Mouse (Mus musculus): ENCODE results near the gene Cp. TPM values are rescaled to one million over a fixed set of nuclear protein-coding genes. Genes with fewer than 3 reads are reported as not detected.

Cp gene
- 0.65 TPM for polyA plus RNA-seq (2017; shearing (Covaris generic))

DNA sequence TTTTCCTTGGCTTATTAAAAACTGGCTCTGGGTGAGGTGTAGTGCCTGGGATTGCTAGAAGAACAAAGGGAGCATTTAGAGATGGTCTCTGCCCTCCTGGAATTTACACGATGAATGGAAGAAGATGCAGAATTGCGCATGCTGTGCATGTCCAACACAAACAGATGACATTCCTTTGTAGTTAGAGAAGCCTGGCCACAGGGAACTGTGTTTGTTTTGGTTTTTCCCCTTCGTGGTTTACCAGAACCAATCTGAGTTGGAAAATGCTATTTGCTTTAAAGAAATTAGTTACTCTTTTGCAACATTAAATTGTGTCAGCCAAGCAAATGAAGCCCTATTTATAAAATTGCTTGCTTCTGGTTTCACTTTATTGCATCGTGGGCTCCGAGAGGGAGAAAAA is at the start of gene Cp:
Gene Cp, plus strand, starts transcription at position 170 of the 400 bp plus-strand sequence.

DNA sequence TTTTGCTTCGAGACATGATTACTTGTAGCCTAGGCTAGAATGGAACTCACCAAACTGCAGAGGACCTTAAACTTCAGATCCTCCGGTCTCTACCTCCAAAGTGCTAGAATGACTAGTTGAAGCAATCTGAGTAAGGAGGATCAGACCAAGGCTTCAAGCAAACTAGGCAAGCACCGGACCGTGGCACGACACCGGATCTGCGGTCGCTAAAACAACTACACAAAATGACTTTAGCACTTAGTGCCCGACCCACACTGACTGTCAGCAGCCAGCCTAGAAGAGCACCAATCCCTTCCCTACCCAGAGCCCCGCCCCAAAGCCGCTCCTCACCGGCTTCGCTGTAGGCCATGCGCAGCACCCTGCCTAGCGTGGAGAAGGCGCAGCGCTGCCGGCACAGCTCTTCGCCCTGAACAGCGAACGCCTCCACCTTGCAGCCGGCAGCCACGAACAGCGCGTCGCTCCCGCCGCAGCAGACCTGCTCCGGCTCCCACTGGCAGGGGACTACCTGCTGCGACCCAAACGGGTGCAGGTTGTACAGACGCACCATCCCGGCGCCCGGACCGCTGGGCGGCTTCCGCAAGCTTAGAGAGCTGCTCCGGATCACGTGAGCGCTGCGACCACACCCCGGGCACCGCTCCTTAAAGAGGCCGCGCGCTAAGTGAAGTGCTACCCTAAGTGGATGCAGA is 78.0 kb downstream of the Cp start, which contains the start of gene Hps3:
Gene Hps3, minus strand, starts transcription at position 597 of the 686 bp plus-strand sequence.

DNA sequence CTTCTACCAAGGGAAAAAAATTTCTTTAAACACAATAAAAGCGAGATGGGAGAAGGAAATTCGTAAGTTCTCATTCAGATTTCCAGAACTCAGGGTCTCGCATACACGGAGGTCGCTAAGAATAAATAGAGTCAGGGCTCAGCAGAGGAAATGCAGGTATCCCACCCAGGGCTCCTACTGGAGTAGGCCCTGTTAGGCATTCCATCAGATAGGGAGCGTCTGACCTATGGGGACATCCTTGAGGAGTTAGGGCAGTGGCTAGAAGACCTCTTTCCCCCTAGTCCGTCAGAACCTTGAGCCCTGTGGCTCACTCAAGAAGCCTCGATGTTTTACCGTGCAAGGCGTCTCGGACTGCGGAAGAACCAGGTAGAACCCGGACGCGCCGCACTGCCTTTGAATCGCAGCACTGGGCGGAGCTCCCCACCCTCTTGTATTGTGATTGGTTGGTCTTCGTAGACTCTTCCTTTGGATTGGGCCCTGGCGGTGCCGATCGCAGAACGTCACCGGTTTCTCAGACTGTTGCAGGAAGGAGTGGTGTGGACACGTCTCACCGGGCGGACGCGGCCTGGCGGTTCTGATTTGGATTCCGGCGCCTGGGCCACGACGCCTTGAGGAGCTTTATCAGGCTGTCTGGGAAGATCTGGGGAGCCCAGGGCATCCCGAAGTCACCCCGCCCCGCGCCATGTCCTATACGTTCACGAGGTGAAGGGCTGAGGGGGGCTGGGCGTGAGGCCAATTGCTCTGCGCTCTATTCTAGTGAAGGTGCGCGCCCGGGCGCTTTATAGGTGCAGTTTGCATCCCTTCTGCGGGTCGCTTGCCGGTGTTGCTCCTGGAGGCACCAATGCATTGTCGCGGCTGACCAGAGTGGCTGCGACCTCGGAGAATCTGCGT is 100.7 kb downstream of the Cp start, which contains the start of gene Hltf:
Gene Hltf, plus strand, starts transcription at position 506 of the 891 bp plus-strand sequence.

Other genes starting within 250 kb of the Cp start
- 44.5 TPM for gene Hps3, start 78.3 kb downstream of the Cp start, polyA plus RNA-seq (2017; shearing (Covaris generic))
- 80.4 TPM for gene Hltf, start 100.8 kb downstream of the Cp start, polyA plus RNA-seq (2017; shearing (Covaris generic))
- 68.7 TPM for gene Gyg, start 198.3 kb downstream of the Cp start, polyA plus RNA-seq (2017; shearing (Covaris generic))